Mouse (Mus musculus): Measurements from ENCODE around the gene Gpr61. TPM values are rescaled to one million over a fixed set of nuclear protein-coding genes. Genes with fewer than 3 reads are reported as not detected.

Gene Gpr61
- total and polyA plus RNA-seq, 3 experiments: 0.11 TPM; not detected in 2

- Histone ChIP-seq H3K4me3 (ENCODE audit: low read depth, low read length) (peak overlapping the region; percentile 41; the same call in 1 of the 2 replicates), H3K4me1 (ENCODE audit: insufficient read depth, low read depth, low read length) (peaks cover 37% of the 10 kb centered on the region), H3K9me3 (replicated peaks) (no peaks in the 10 kb centered on the region), H3K27me3 (ENCODE audit: insufficient read depth, low read length) (no peaks in the 10 kb centered on the region; the same call in 1 of the 2 replicates), H3K36me3 (replicated peaks) (peaks cover 27% of the 10 kb centered on the region)
- peak; percentile 60 for TF ChIP-seq CTCF (IDR thresholded peaks at IDR 0.05; ENCODE audit: low read depth, low read length)
- TF ChIP-seq TAL1 (conservative IDR thresholded peaks at IDR 0.05; ENCODE audit: low read depth, low read length): no peak
- TF ChIP-seq GATA2 (IDR thresholded peaks at IDR 0.05; ENCODE audit: borderline replicate concordance, low read depth, low read length): no peak
- no peak for TF ChIP-seq GATA1 (IDR thresholded peaks at IDR 0.05; ENCODE audit: borderline replicate concordance, low read length)
- peak; percentile 52 for DNase-seq (ENCODE audit: low spot score)
- ATAC-seq (ENCODE audit: extremely low read depth, insufficient number of reproducible peaks, low FRiP score, poor library complexity, severe bottlenecking): peak; percentile 64
These were observed 7.1 kb downstream of the Gpr61 start for GRCm38 (mm10) chr3:108147386-108148235.

GRCm38 (mm10) chr3:108146671-108147070 is 8.0 kb downstream of the Gpr61 start:
- H3K36me3 ChIP-seq (replicated peaks): peaks cover 30% of the 10 kb centered on the region
- H3K27me3 ChIP-seq (ENCODE audit: insufficient read depth, low read length): no peaks in the 10 kb centered on the region; the same call in 1 of the 2 replicates
- ATAC-seq (ENCODE audit: extremely low read depth, insufficient number of reproducible peaks, low FRiP score, poor library complexity, severe bottlenecking): no peak
- DNase-seq (ENCODE audit: low spot score): no peak
- H3K4me3 ChIP-seq (ENCODE audit: low read depth, low read length): peak overlapping the region; percentile 96
- peaks cover 44% of the 10 kb centered on the region for H3K4me1 ChIP-seq (ENCODE audit: insufficient read depth, low read depth, low read length)
- no peaks in the 10 kb centered on the region for H3K9me3 ChIP-seq (replicated peaks)
- TF ChIP-seq GATA2 (IDR thresholded peaks at IDR 0.05; ENCODE audit: borderline replicate concordance, low read depth, low read length) (no peak), POLR2AphosphoS5 (IDR thresholded peaks at IDR 0.05; ENCODE audit: insufficient replicate concordance, low read depth, low read length) (no peak), TAL1 (conservative IDR thresholded peaks at IDR 0.05; ENCODE audit: low read depth, low read length) (no peak), GATA1 (IDR thresholded peaks at IDR 0.05; ENCODE audit: borderline replicate concordance, low read length) (no peak), CTCF (IDR thresholded peaks at IDR 0.05; ENCODE audit: low read depth, low read length) (no peak)

- peaks cover 45% of the 10 kb centered on the region for H3K4me1 ChIP-seq (ENCODE audit: insufficient read depth, low read depth, low read length)
These were observed 8.9 kb downstream of the Gpr61 start, which contains the start of gene Gnai3 for GRCm38 (mm10) chr3:108145534-108146445. Gene Gnai3, minus strand, starts transcription at chr3:108146146.

GRCm38 (mm10) chr3:108140786-108141185 is 13.9 kb downstream of the Gpr61 start:
- no peak for DNase-seq (ENCODE audit: low spot score)

More at GRCm38 (mm10) chr3:108145534-108146445, 8.9 kb downstream of the Gpr61 start, which contains the start of gene Gnai3:
- no peak for TF ChIP-seq GATA2 (IDR thresholded peaks at IDR 0.05; ENCODE audit: borderline replicate concordance, low read depth, low read length)
- no peak for TF ChIP-seq TAL1 (conservative IDR thresholded peaks at IDR 0.05; ENCODE audit: low read depth, low read length)
- no peak for TF ChIP-seq GATA1 (IDR thresholded peaks at IDR 0.05; ENCODE audit: borderline replicate concordance, low read length)
- TF ChIP-seq POLR2AphosphoS5 (IDR thresholded peaks at IDR 0.05; ENCODE audit: insufficient replicate concordance, low read depth, low read length): no peak
- TF ChIP-seq CTCF (IDR thresholded peaks at IDR 0.05; ENCODE audit: low read depth, low read length): no peak
- H3K27me3 ChIP-seq (ENCODE audit: insufficient read depth, low read length): no peaks in the 10 kb centered on the region; the same call in 1 of the 2 replicates
- DNase-seq (ENCODE audit: low spot score) (peak; percentile 92), ATAC-seq (ENCODE audit: extremely low read depth, insufficient number of reproducible peaks, low FRiP score, poor library complexity, severe bottlenecking) (peak; percentile 89)
- no peaks in the 10 kb centered on the region for H3K9me3 ChIP-seq (replicated peaks)
- H3K4me3 ChIP-seq (ENCODE audit: low read depth, low read length): peak within 1 kb of the TSS; percentile 96
- peaks cover 34% of the 10 kb centered on the region for H3K36me3 ChIP-seq (replicated peaks)

GRCm38 (mm10) chr3:108139113-108139512 is 15.6 kb downstream of the Gpr61 start:
- TF ChIP-seq GATA2 (IDR thresholded peaks at IDR 0.05; ENCODE audit: borderline replicate concordance, low read depth, low read length): no peak
- no peak for TF ChIP-seq CTCF (IDR thresholded peaks at IDR 0.05; ENCODE audit: low read depth, low read length)
- no peak for TF ChIP-seq TAL1 (conservative IDR thresholded peaks at IDR 0.05; ENCODE audit: low read depth, low read length)
- TF ChIP-seq POLR2AphosphoS5 (IDR thresholded peaks at IDR 0.05; ENCODE audit: insufficient replicate concordance, low read depth, low read length): no peak
- TF ChIP-seq GATA1 (IDR thresholded peaks at IDR 0.05; ENCODE audit: borderline replicate concordance, low read length): no peak
- no peak for ATAC-seq (ENCODE audit: extremely low read depth, insufficient number of reproducible peaks, low FRiP score, poor library complexity, severe bottlenecking)
- H3K9me3 ChIP-seq (replicated peaks): no peaks in the 10 kb centered on the region
- peaks cover 65% of the 10 kb centered on the region for H3K36me3 ChIP-seq (replicated peaks)
- H3K4me1 ChIP-seq (ENCODE audit: insufficient read depth, low read depth, low read length): peaks cover 65% of the 10 kb centered on the region
- H3K4me3 ChIP-seq (ENCODE audit: low read depth, low read length): no peak overlapping the region
- DNase-seq (ENCODE audit: low spot score): no peak
- no peaks in the 10 kb centered on the region for H3K27me3 ChIP-seq (ENCODE audit: insufficient read depth, low read length)

More at GRCm38 (mm10) chr3:108140786-108141185, 13.9 kb downstream of the Gpr61 start:
- no peaks in the 10 kb centered on the region for H3K9me3 ChIP-seq (replicated peaks)
- H3K36me3 ChIP-seq (replicated peaks): peaks cover 55% of the 10 kb centered on the region
- peak; percentile 36; the same call in 1 of the 2 replicates for ATAC-seq (ENCODE audit: extremely low read depth, insufficient number of reproducible peaks, low FRiP score, poor library complexity, severe bottlenecking)
- no peaks in the 10 kb centered on the region for H3K27me3 ChIP-seq (ENCODE audit: insufficient read depth, low read length)
- H3K4me1 ChIP-seq (ENCODE audit: insufficient read depth, low read depth, low read length): peaks cover 53% of the 10 kb centered on the region
- no peak overlapping the region for H3K4me3 ChIP-seq (ENCODE audit: low read depth, low read length)
- TF ChIP-seq GATA2 (IDR thresholded peaks at IDR 0.05; ENCODE audit: borderline replicate concordance, low read depth, low read length) (no peak), TAL1 (conservative IDR thresholded peaks at IDR 0.05; ENCODE audit: low read depth, low read length) (no peak), POLR2AphosphoS5 (IDR thresholded peaks at IDR 0.05; ENCODE audit: insufficient replicate concordance, low read depth, low read length) (no peak), GATA1 (IDR thresholded peaks at IDR 0.05; ENCODE audit: borderline replicate concordance, low read length) (no peak), CTCF (IDR thresholded peaks at IDR 0.05; ENCODE audit: low read depth, low read length) (no peak)

All from G1E (cell line).